Mouse (Mus musculus): ENCODE results near the gene Zbtb16.
A peak's percentile ranks its signal among the peaks of the same experiment; 100 is the strongest.

Gene Zbtb16

DNA sequence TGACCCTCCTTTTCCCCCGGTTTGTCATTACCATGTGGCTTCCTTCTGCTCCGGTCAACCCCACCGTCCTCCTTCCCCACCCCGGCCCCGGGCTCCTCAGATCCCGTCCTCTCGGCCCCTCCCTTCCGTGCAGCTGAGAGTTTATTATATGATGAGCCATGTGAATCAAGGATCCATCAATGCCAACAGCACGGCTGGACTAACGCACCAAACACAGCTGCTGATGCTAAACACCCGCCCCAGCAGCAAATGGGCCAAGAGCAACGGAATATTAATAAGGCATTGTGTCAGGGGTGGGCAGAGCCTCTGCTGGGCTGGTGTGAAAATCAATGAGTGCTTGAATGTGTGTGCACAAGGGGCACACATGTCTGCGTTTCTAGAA lies 173.0 kb downstream of the Zbtb16 start:
- no peak for DNase-seq (ENCODE audit: low spot score)

- no peak for DNase-seq (ENCODE audit: low spot score)
Measured at GRCm38 (mm10) chr9:48662361-48663051, 173.5 kb downstream of the Zbtb16 start.

DNA sequence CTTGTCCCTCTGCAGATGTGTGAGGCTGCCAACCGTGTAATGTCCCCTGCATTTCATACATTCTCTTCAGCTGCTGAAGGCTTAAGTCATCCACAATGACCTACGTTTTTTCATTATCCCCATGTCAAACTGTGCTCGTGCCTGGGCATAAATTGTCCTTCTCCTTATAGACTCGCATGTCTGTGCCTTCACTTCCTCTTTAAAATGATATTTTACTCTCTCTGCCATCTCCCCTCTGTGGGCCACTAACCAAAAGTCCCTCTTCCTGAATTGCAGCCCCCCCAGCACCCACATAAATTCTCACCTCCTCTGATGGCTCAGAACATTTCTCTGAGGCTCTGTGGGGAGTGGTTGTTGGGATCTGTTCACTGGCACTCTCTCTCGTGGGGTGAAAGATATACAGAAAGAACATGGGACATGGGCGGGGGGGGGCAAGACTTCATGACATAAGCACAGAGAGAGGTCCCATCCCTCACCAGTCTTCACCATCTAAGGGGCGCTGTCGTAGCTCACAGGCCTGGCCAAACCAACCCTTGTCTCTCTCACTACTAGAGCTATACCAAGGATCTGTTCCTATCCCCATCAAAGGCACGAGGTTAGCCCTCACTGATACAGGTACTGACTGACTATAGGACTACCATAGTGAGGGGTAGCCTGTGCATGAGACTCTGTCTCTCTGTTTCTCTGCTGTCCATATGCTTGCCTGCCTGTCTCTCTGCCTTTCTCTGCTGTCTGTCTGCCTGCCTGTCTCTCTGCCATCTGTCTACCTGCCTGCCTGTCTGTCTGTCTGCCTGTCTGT lies 174.6 kb downstream of the Zbtb16 start:
- DNase-seq (ENCODE audit: low spot score): no peak

DNA sequence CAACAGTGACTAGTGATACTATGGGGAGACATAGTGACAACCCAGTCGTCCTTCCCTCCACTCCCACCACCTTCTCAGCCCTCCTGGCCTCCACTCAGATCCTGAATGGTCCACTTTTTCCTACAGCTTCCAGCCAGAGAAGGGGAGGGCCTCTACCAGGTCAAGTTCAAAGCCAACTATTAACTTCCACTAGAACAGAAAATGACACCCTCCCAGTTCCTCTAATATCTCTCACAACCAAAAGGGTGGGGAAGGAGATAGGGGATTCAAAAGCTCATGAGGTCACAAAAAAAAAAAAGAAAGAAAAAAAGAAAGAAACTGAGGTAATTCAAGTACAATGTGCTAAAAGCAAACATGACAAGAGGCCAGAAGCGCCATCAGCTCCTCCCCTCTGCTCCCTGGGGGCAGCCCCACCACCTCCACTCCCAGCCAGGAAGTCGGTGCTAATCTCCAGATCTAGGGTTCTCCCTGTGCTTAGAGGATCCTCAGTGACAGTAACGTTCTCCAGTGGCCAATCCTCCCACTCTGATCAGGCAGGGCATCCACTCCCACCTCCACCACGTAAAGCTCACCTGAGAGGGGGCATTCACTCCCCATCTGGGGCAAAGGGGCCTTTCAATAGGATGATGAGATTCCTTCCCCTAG lies 180.4 kb downstream of the Zbtb16 start:
- DNase-seq (ENCODE audit: low spot score): no peak

DNA sequence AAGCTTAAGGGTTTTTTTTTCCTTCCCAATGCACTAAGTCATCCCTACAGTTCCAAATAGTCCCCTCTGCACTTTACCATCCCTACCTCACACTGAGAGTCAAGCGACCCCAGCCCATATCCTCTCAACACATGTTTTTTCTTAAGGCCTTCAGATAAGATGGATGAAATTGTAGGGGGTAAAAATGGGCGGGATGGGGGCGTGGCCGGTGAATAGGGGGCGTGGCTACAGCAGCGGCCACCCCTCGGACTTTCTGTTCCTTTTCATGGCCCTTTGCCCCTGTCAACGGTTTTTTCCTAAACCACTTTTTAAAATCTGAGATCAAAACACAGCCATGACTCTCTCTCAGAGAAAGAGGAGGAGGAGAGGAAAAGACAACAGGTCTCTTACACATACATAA lies 181.3 kb downstream of the Zbtb16 start:
- no peak for DNase-seq (ENCODE audit: low spot score)

- DNase-seq (ENCODE audit: low spot score): no peak
Measured at GRCm38 (mm10) chr9:48653399-48654070, 182.5 kb downstream of the Zbtb16 start.

DNA sequence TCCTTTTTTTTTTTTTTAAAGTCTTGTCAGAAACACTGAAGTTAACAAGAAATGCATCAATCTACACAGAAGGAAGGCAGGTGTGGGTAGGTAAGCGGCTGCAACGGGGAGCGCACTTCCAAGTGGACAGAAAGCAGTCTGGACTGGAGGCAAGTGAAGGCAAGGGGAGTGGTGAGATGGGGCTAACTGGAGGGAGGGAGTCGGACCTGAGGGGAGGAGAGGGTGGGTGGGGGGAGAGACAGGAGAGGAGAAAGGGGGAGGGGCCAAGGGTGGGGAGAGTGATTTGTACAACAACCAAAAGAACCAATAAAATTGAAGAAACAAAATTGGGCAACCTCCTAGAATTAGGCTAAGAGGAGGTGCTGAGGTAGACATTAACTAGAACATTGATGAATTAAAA lies 184.0 kb downstream of the Zbtb16 start:
- DNase-seq (ENCODE audit: low spot score): no peak

DNA sequence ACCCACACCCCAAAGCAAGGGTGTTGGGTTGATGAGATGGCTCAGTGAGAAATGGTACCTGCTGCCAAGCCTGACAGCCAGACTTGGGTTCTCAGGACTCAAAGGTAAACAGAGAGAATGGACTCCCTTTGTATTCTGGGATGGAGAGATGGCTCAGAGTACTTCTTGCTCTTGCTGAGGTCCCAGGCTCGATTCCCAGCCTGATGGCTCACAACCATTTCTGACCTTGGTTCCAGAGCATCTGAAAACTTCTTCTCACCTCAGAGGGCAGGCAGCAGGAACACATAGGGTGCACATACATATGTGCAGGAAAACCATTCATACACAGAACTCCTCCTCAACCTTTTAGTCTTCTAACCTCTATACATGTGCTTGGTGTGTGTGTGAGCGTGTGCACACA lies 185.2 kb downstream of the Zbtb16 start:
- no peak for DNase-seq (ENCODE audit: low spot score)

GRCm38 (mm10) chr9:48649851-48650685 lies 186.0 kb downstream of the Zbtb16 start:
- DNase-seq (ENCODE audit: low spot score): peak; percentile 3

GRCm38 (mm10) chr9:48649098-48649766 lies 186.8 kb downstream of the Zbtb16 start:
- DNase-seq (ENCODE audit: low spot score): peak; percentile 53

GRCm38 (mm10) chr9:48648285-48649097 lies 187.5 kb downstream of the Zbtb16 start:
- peak; percentile 2 for DNase-seq (ENCODE audit: low spot score)

DNA sequence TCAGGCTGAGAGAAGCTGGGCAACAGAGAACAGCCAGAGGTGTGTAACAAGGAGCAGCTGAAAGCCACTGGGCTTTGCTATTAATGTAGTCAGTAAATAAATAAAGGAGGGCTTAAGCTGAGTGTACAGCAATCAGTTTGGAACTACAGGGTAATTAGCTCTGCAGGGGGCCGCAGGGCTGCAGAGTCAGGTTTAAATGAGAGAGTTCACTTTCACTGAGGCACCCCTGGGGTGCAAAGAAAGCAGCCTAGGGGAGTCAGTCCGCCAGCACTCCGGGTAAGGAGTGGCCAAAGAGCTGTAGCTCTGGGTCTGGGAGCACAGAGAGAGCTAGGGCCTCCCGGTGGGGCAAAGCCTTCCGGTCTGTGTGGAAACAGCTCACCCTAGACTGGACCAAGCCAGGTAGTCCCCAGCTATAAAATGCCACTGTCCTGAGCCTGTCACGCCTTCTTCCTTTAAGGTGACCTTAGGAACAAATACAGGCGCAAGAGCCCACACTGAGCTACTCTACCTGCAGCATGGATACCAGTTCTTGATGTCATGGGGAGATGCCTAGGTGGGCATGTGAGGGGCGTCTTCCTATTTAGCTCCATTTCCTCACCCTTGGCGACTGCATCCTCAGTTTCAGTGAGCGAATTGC lies 188.3 kb downstream of the Zbtb16 start:
- DNase-seq (ENCODE audit: low spot score): peak; percentile 10

DNA sequence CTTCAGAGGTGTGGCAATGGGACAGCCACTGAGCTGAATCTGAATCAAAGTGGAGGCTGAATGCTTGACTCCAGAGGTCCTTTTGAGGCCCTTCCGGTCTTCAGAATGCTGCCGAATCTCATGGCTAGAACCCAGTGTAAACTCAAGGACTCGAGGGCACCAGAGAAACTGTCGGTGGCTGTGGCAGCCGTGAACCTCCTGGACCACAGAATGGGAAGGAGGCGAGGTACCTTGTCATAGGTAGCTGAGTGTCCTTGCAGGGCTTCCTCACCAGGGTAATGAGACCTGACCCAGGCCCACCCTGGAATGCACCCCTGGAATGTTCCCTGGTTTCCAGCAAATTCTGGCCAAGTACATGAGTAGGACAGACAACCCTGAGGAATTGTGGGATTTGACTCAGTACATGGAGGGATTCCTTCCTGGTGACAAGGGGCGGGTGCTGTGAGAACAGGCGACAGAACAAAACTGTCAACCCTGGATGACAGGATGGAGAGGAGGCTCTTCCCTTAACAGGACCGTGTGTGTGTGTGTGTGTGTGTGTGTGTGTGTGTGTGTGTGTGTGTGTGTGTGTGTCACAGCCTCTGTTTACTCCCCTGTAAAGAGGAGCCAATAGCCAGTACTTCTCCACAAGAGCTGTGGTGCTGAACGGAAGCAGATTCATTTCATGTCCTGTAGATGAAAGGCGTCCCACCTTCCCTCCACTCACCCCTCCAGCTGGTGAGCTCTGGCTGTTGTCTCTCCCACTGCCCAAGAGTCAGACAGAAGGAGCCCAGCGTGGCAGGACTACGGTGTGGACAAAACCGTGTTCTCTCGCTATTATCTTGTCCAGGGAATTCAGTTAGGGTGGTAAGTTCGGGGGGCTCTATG lies 189.0 kb downstream of the Zbtb16 start:
- DNase-seq (ENCODE audit: low spot score): peak; percentile 2

- peak; percentile 45 for DNase-seq (ENCODE audit: low spot score)
Measured at GRCm38 (mm10) chr9:48646251-48646650, 189.8 kb downstream of the Zbtb16 start.

DNA sequence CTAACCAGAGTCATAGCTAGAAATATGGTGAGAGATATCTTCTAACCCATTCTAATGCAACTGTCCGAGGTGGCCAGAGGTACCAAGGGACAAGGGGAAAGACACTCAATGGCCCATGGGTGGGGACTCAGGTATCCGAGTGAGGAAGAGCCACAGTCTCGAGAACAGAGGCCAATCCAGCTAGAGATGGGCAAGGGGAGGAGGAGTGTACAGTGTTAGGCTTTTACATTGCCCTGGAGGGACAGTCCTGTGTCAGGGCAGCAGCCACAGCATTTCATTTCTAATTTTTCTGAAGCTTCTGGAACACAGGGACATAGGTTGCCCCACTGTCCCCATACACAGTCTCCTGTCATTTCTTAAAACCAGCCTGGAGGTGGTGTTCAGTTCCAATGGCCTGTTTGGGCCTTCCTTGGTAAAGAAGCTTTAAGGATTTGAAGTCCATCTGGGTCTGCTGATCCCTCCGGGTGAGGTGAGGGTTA lies 190.3 kb downstream of the Zbtb16 start:
- DNase-seq (ENCODE audit: low spot score): peak; percentile 2

DNA sequence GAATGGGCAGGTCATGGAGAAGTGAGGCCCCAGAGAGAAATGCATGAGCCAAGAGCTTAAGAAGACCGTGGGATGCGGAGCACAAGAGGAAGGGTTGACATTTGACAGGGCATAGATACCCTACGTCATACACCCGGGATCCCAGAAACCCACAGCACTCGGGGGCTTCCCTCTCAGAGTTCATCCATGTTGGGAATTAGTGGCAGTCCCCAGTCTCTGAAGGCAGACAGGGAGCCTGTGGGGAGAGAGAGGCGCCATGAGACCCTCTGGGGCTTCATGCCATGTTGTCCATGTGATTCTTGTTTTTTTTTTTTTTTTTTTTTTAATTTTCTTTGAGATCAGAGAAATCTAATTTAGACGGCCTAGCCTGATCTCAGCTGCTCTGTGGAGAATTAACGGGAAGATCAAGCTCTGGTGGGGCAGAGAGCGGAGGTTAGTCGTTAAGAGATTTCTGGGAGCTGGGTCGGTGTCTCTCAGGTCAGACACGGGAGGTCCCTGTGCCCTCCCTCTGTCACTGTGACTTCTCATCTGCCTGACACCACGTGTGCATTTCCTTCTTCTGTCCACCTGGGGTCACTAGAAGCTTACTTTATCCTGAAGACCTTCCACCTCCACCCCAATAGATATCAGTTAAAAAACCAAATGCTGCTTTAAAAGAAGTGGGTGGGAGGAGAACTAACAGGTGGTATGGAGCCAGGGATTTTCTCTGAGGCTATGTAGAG lies 190.9 kb downstream of the Zbtb16 start:
- peak; percentile 14 for DNase-seq (ENCODE audit: low spot score)

- DNase-seq (ENCODE audit: low spot score): peak; percentile 1
Measured at GRCm38 (mm10) chr9:48644376-48644775, 191.6 kb downstream of the Zbtb16 start.

DNA sequence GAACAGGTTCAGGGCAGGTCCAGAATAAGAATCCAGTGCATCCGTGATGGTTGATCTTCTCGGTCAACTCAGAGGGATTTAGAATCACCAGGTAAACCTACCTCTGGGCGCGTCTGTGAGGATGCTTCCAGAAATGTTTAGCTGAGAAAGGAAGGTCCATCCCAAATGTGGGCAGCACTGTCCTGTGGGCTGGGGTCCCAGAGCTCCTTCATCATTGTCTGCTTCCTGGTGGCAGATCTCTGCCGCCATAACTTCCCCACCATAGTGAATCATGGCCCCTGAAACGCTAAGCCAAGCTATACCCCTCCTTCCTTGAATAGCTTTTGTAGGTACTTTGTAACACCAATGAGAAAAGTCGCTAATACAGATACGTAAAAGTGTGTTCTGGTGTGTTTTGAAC lies 194.4 kb downstream of the Zbtb16 start:
- DNase-seq (ENCODE audit: low spot score): peak; percentile 1
